ENCODE assay signal across 15 mouse cellular contexts in genomic region chr10:60888541-60888940, GRCm38 (mm10). TPM values are rescaled to one million over a fixed set of nuclear protein-coding genes. Genes with fewer than 3 reads are reported as not detected.
DNase-seq lines count a peak whose midpoint lies in the region; TF ChIP-seq lines count a peak whose summit lies in the region.
"Had no signal": no experiment of that assay in that cellular context is flagged by ENCODE, and none has a peak within 500 bp of the region (broad histone marks: within the 10 kb centered on the region; RNA-seq: fewer than 3 reads in every experiment).

No protein-coding gene starts in this region.

- no peak overlapping the region for H3K27ac ChIP-seq in cerebellum, adult 2 months (ENCODE audit: insufficient read depth, low read length)
- no peak overlapping the region for H3K27ac ChIP-seq in gastrocnemius, adult 2 months
- H3K27ac ChIP-seq: embryonic facial prominence, embryonic 13.5 days; forebrain, embryonic 10.5 days; hindbrain, postnatal 0 days; limb, embryonic 10.5 days had no signal

- intact Hi-C loops in gastrocnemius, adult 2 months (cut with DNase I), result no loop called here

- peak; percentile 92 for DNase-seq in heart, adult 11 months
- no peak for DNase-seq in heart, adult 8-10 months (ENCODE audit: low spot score)
- peak; percentile 21 for DNase-seq in adrenal gland, postnatal 25 days
- peak; percentile 66 for DNase-seq in kidney, postnatal 14 days
- DNase-seq in lung, postnatal 10 days, result peak; percentile 49
- DNase-seq in cerebellum, adult 2 months, result no peak
- DNase-seq in gastrocnemius, adult 2 months, result no peak
- no peak for DNase-seq in cerebellum, postnatal 36 days
- DNase-seq: cerebellum, postnatal 25 days; thymus, postnatal 4 days had no signal

- peaks cover 2% of the 10 kb centered on the region; the same call in 1 of the 2 replicates for H3K4me1 ChIP-seq in cerebellum, adult 2 months (ENCODE audit: control insufficient read depth, insufficient read depth, low read length)

- TF ChIP-seq POLR2A in cerebellum, adult 2 months (IDR thresholded peaks at IDR 0.05; ENCODE audit: borderline replicate concordance, insufficient read depth, low read length), result no peak

- H3K27me3 ChIP-seq in cerebellum, adult 2 months (ENCODE audit: control insufficient read depth, insufficient read depth, low read length), result no peaks in the 10 kb centered on the region; the same call in 1 of the 2 replicates
- H3K27me3 ChIP-seq: embryonic facial prominence, embryonic 13.5 days; Patski had no signal

- no peak for TF ChIP-seq CTCF in cerebellum, adult 2 months (IDR thresholded peaks at IDR 0.05; ENCODE audit: borderline replicate concordance, insufficient read depth, low read depth, low read length)
- TF ChIP-seq CTCF in gastrocnemius, adult 2 months (IDR thresholded peaks at IDR 0.05), result no peak

- 82% methylated on average over 7 of the region's 7 CpGs for WGBS in cerebellum, adult 2 months

- H3K4me3 ChIP-seq in cerebellum, adult 2 months (replicated peaks; ENCODE audit: insufficient read depth, low read depth, low read length), result no peak overlapping the region
- H3K4me3 ChIP-seq in gastrocnemius, adult 2 months, result no peak overlapping the region
- H3K4me3 ChIP-seq: embryonic facial prominence, embryonic 13.5 days; forebrain, embryonic 10.5 days; limb, embryonic 10.5 days had no signal

RNA-seq across cellular contexts. Expression of gene Unc5b, which starts 57.2 kb away (rescaled TPM):
- total RNA-seq in heart, adult 8-10 months (2022), result 10 to 100 TPM in 3 of 4 experiments, 1 to 10 TPM in 1; 9.6 to 14.5 (median 12.0) TPM
- 5.5 and 8.0 TPM in 2 replicates for total RNA-seq in adrenal gland, postnatal 25 days (2021)
- polyA plus RNA-seq in cerebellum, adult 2 months (2012; rRNA removed), result 44.4 and 44.8 TPM in 2 replicates
- total RNA-seq in gastrocnemius, adult 2 months (2021), result 1 to 10 TPM; 1.4 to 2.9 TPM

Comparison
In these comparisons a context has a peak if more than half of its experiments do, and no peak if none do; other contexts are left out.
1. DNase-seq: peak in heart, adult 11 months (single experiment), adrenal gland, postnatal 25 days (single experiment), kidney, postnatal 14 days (single experiment) and lung, postnatal 10 days (single experiment); none in heart, adult 8-10 months (single experiment), cerebellum, adult 2 months (0 of 2), gastrocnemius, adult 2 months (single experiment) and cerebellum, postnatal 36 days (0 of 2).